In the genomic region with DNA sequence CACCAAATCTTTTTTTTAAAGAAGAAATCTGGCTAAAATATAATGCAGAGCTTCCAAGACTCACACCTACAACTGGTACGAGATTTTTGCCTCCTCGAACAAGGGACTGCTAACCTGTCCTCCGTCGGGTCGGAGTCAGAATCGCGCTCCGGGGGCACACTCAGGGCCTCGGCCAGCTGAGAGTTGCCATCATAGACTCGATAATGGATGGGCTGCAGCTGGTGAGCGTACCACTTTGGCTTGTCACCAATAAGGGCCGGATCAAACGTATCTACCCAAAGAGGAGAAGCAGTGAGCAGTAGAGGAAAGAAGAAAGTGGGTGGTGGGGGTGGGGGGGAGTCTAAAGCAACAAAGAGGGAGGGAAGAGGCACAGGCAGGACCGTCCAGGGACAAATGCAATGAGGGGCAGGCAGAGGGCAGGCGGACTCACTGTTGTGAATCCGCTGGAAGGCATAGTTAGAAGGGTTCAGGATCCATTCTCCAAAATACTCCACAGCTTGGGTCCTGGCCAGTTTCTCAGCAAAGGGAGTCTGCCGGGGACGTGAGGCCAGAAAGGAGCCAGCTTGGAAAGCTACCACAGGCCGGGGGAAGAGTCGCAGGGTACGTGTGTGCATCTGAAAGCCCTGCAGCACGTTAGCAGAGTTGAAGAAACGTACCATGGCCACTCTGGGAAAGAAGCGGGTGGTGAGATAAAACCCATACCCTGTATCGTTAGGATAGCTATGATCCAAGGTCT, we compare ENCODE assay signal across 27 mouse cellular contexts. TPM values are rescaled to one million over a fixed set of nuclear protein-coding genes. Genes with fewer than 3 reads are reported as not detected.
"Had no signal": no experiment of that assay in that cellular context is flagged by ENCODE, and none has a peak within 500 bp of the region (broad histone marks: within the 10 kb centered on the region; RNA-seq: fewer than 3 reads in every experiment).

No protein-coding gene starts in this region.

- H3K27ac ChIP-seq: gastrocnemius, adult 2 months; heart, embryonic 10.5 days; hindbrain, embryonic 13.5 days; hindbrain, embryonic 15.5 days; hindbrain, postnatal 0 days; kidney, embryonic 15.5 days; kidney, postnatal 0 days; limb, embryonic 13.5 days had no signal

- H3K4me2 ChIP-seq: heart, embryonic 12.5 days; hindbrain, embryonic 13.5 days; hindbrain, embryonic 15.5 days; kidney, embryonic 15.5 days; limb, embryonic 13.5 days had no signal

- DNase-seq: gastrocnemius, adult 2 months; gastrocnemius, postnatal 10 days; gastrocnemius, postnatal 25 days; heart, adult 18-20 months; heart, postnatal 14 days; heart, postnatal 36 days; kidney, adult 11 months; kidney, adult 2 months; kidney, adult 9 months; kidney, postnatal 14 days; kidney, postnatal 36 days; layer of hippocampus, adult 9-11 months; layer of hippocampus, postnatal 36 days; left cerebral cortex, postnatal 4 days had no signal

- H3K4me1 ChIP-seq: hindbrain, embryonic 13.5 days; hindbrain, embryonic 15.5 days; kidney, embryonic 15.5 days; limb, embryonic 13.5 days had no signal

- H3K4me3 ChIP-seq: gastrocnemius, adult 2 months; heart, embryonic 10.5 days; heart, embryonic 12.5 days; hindbrain, embryonic 13.5 days; hindbrain, embryonic 15.5 days; kidney, embryonic 15.5 days; limb, embryonic 13.5 days had no signal

- H3K27me3 ChIP-seq: heart, embryonic 12.5 days; hindbrain, embryonic 13.5 days; hindbrain, embryonic 15.5 days; kidney, embryonic 15.5 days; limb, embryonic 13.5 days had no signal

- ATAC-seq: forebrain, embryonic 16.5 days; hindbrain, postnatal 0 days; intestine, embryonic 16.5 days had no signal

- H3K9me3 ChIP-seq: heart, embryonic 10.5 days; heart, embryonic 12.5 days; hindbrain, embryonic 13.5 days; hindbrain, embryonic 15.5 days; kidney, embryonic 15.5 days; limb, embryonic 13.5 days had no signal

- H3K9ac ChIP-seq: heart, embryonic 12.5 days; hindbrain, embryonic 13.5 days; hindbrain, embryonic 15.5 days; kidney, embryonic 15.5 days; limb, embryonic 13.5 days had no signal

RNA-seq across cellular contexts. Expression of a gene that starts 32.9 kb away (rescaled TPM):
- total RNA-seq: hematopoietic stem cell, adult 5-6 weeks had no signal

RNA-seq across cellular contexts. Expression of a gene that starts 51.8 kb away (rescaled TPM):
- total RNA-seq: gastrocnemius, postnatal 25 days; left cerebral cortex, postnatal 4 days had no signal
- polyA plus RNA-seq: forebrain, embryonic 16.5 days; hindbrain, embryonic 11.5 days; hindbrain, embryonic 15.5 days; intestine, embryonic 14.5 days; intestine, embryonic 16.5 days; limb, embryonic 13.5 days had no signal
